Mouse (Mus musculus) lung, embryonic 14.5 days (tissue): ENCODE data around the gene Mybpc2. TPM values are rescaled to one million over a fixed set of nuclear protein-coding genes. Genes with fewer than 3 reads are reported as not detected.

Experiments used
- ATAC-seq: fragments of 200-750 bp; cut with Nextera tagmentation; 2 replicates; pipeline ENCODE4 v1.8.0; 2017; ENCODE audit warnings: mild to moderate bottlenecking, moderate TSS enrichment, moderate library complexity; ENCODE audit not compliant: insufficient read depth
- DNase-seq: peaks from one replicate; pipeline ENCODE4 v3.0.0-alpha.2; 2015
- H3K27ac ChIP-seq: fragments of 300-500 bp; sonication (generic); 2 replicates; pipeline ENCODE4 v1.5.1; 2014; ENCODE audit warnings: low read depth, mild to moderate bottlenecking, moderate library complexity
- H3K27me3 ChIP-seq: fragments of 300-500 bp; sonication (generic); 2 replicates; pipeline ENCODE4 v1.6.1; 2014; ENCODE audit warnings: low read length, control low read depth; ENCODE audit not compliant: insufficient read depth
- H3K36me3 ChIP-seq: fragments of 300-500 bp; sonication (generic); 2 replicates; pipeline ENCODE4 v1.6.1; 2014; ENCODE audit warnings: control low read depth; ENCODE audit not compliant: insufficient read depth
- H3K4me1 ChIP-seq: fragments of 300-500 bp; sonication (generic); 2 replicates; pipeline ENCODE4 v1.6.1; 2014; ENCODE audit warnings: antibody characterized with exemption, control low read depth; ENCODE audit not compliant: insufficient read depth
- H3K4me2 ChIP-seq: fragments of 300-500 bp; sonication (generic); 2 replicates; pipeline ENCODE4 v1.6.1; 2014; ENCODE audit warnings: mild to moderate bottlenecking
- H3K4me3 ChIP-seq: fragments of 300-500 bp; sonication (generic); 2 replicates; pipeline ENCODE4 v1.5.1; 2014; ENCODE audit warnings: low read depth, low read length
- H3K9ac ChIP-seq: fragments of 300-500 bp; sonication (generic); 2 replicates; pipeline ENCODE4 v1.6.1; 2014
- H3K9me3 ChIP-seq: fragments of 300-500 bp; sonication (generic); 2 replicates; pipeline ENCODE4 v1.6.1; 2016; ENCODE audit warnings: low read depth, low read length, control low read depth
- CTCF ChIP-seq: IDR thresholded peaks from 2 replicates; pipeline ENCODE4 v1.5.1; 2016; ENCODE audit warnings: antibody characterized with exemption, low read depth
- WGBS: fragments of 180-500 bp; shearing (Covaris S2); extraction: QIAGEN DNeasy Blood & Tissue Kit; methylation state at CpG from one replicate; pipeline ENCODE4 v1.1.7; 2014; 5-methylcytosine and 5-hydroxymethylcytosine counted together
- polyA plus RNA-seq: library from polyadenylated mRNA; unstranded; fragments of >200 nt; fragmentation: Nextera tagmentation; extraction: Ambion mirVana; gene quantifications from 2 replicates; pipeline ENCODE4 v1.2.1, GENCODE M21; 2014

Gene Mybpc2
- polyA plus RNA-seq, 1 experiment from 2014 or later: 0.14 TPM

DNA sequence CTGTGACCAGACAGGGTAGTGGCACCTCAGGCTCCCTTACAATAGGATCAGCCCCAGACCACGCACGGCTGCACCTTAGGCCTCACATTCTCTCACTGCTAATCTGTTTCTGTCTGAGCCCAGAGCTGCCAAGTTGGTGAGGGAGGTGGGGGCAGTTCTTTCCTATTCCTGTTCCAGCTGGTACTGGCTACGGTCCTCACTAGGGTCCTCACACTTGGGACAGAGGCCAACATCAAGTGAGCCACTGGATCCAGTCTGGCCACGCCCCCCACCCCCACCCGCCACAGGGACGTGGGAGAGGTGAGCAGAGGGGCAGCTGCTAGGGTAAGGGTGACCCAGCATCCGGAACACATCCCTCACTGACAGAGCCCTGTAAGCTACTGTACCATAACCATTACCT lies 12.6 kb upstream of the Mybpc2 start:
- H3K27me3 ChIP-seq: no peaks in the 10 kb centered on the region
- no peak overlapping the region for H3K9ac ChIP-seq
- ATAC-seq (no peak), DNase-seq (no peak)
- no peaks in the 10 kb centered on the region for H3K4me1 ChIP-seq
- 70% methylated on average over 7 of the region's 7 CpGs for WGBS
- peaks cover 96% of the 10 kb centered on the region for H3K36me3 ChIP-seq
- no peak overlapping the region for H3K27ac ChIP-seq
- no peak overlapping the region for H3K4me3 ChIP-seq
- no peak for TF ChIP-seq CTCF
- no peaks in the 10 kb centered on the region for H3K9me3 ChIP-seq
- no peak overlapping the region for H3K4me2 ChIP-seq

DNA sequence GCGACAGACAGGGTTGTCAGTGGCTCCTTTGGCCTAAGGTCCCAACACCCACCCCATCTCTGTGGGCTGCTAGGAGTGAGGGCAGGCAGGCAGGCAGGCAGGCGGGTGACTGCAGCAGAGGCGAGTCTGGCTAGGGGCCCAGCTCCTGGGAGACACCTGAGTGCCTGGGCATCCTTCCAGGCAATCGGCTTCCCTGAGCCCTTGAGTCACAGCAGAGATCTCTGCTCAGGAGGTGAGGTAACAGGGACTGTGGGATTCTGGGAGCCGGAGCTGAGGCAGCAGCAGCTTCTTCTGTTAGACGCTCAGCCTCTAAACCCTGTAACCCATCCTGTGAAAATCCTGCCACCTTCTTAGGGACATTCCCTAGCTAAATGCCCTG lies 12.1 kb upstream of the Mybpc2 start:
- peaks cover 92% of the 10 kb centered on the region for H3K36me3 ChIP-seq
- DNase-seq (no peak), ATAC-seq (no peak)
- H3K9me3 ChIP-seq: no peaks in the 10 kb centered on the region
- no peak overlapping the region for H3K27ac ChIP-seq
- H3K9ac ChIP-seq: no peak overlapping the region
- no peak for TF ChIP-seq CTCF
- H3K4me1 ChIP-seq: no peaks in the 10 kb centered on the region
- H3K4me3 ChIP-seq: no peak overlapping the region
- 88% methylated on average over 6 of the region's 6 CpGs for WGBS
- no peak overlapping the region for H3K4me2 ChIP-seq
- no peaks in the 10 kb centered on the region for H3K27me3 ChIP-seq

DNA sequence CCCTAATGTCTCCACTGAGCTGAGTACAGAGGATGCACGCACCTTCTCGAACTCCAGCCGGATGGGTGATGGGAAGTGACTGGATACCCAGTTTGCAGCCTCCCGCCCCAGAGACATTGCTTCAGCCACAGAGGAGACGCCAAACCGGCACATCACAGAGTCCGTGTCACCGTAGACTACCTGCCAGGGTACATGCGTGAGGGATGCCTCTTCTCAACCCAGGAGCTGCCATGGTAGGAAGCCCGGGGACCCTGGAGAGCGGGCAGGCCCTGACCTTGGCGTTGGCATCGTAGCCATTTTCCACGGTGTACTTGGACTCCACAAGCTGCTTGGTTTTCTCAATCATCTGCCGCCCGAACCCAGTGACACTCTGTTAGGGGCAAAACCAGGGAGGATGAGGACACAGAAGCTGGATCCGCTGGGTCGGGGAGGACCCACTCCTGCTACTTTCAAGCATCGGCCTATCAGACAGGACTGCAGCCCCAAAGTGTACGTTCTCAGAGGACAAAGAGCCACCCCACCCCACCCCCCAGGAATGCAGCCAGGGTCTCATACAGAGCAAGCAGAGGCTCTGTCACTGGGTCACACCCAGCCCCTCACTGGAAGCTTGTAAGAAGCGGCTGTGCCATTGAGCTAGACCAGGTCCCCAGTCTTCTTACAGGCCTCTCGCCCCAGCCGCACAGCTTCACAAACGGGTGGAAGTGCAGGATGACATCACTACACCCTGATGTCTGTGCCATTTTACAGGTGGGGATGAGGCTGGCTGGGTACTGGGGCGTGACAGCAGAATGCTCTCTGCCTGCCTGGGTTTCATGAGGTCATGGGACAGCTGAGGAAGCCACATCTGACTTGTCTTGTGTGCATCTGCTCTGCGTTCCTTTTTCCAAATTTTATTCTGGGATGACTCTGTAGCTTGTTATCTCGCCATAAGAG lies 11.5 kb upstream of the Mybpc2 start:
- H3K9ac ChIP-seq: no peak overlapping the region
- no peak for DNase-seq
- no peaks in the 10 kb centered on the region for H3K9me3 ChIP-seq
- ATAC-seq: no peak
- no peak overlapping the region for H3K4me3 ChIP-seq
- no peaks in the 10 kb centered on the region for H3K27me3 ChIP-seq
- no peaks in the 10 kb centered on the region for H3K4me1 ChIP-seq
- WGBS: 92% methylated on average over 27 of the region's 27 CpGs
- H3K36me3 ChIP-seq: peaks cover 85% of the 10 kb centered on the region
- TF ChIP-seq CTCF: no peak
- no peak overlapping the region for H3K4me2 ChIP-seq
- H3K27ac ChIP-seq: no peak overlapping the region

DNA sequence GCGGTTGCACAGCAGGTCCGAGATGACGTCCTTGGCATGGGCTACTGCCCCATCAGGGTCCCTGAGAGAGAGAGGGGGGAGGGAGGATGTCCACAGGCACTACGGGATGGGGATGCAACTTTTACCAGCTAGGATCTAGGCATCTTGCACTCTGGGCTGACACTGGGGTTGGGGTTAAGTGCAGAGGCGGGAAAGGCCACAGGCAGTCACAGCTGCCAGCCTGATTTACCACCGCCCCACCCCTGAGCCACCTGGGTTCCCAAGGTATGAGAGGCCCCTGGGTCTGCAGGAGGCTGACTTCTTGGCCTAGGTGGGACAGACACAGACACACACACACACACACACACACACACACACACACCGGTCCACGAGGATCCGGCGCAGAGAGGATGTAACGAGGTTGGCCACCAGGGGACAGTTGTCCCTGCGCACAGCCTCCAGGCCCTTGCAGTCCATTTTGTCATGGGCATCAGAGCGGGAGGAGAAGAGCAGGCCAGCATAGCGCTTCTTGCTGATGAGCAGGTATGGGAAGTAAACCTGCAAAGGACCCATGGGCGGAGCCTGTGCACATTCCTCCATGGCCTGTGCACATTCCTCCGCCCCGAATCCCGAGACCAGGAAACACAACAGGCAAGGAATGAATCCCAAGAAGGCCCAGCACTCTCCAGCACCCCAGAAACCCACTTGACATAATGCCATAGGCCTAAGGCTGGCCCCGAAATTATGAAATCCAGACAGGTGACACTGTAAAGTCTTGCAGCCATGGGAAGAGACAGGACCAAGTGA lies 10.4 kb upstream of the Mybpc2 start:
- Histone ChIP-seq H3K4me3 (no peak overlapping the region), H3K36me3 (peaks cover 74% of the 10 kb centered on the region), H3K9me3 (no peaks in the 10 kb centered on the region), H3K9ac (no peak overlapping the region), H3K4me1 (no peaks in the 10 kb centered on the region), H3K27ac (no peak overlapping the region), H3K4me2 (no peak overlapping the region), H3K27me3 (no peaks in the 10 kb centered on the region)
- peak; percentile 49 for TF ChIP-seq CTCF
- WGBS: 80% methylated on average over 19 of the region's 19 CpGs
- no peak for DNase-seq
- no peak for ATAC-seq

DNA sequence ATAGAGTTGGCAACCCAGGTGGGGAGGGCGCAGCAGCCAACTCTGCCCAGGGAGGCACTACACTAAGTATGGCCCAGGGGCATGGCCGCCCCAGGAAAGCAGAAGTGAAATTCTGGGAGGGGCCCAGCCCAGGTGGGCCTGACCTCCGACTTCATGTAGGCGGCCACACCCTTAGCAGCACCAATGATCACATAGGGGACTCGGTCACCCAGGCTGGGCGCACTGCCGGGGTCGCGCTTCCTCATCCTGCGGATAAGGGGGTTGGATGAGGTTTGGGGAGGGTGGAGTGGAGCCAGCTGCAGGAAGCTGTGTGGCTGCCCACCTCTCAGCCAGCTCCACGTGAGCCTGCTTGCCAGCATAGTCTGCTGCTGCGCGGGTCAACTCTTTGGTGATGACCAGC lies 9.8 kb upstream of the Mybpc2 start:
- H3K4me1 ChIP-seq: no peaks in the 10 kb centered on the region
- H3K9ac ChIP-seq: no peak overlapping the region
- WGBS: 88% methylated on average over 13 of the region's 13 CpGs
- no peak overlapping the region for H3K4me2 ChIP-seq
- no peaks in the 10 kb centered on the region for H3K27me3 ChIP-seq
- TF ChIP-seq CTCF: no peak
- no peak for DNase-seq
- no peaks in the 10 kb centered on the region for H3K9me3 ChIP-seq
- no peak overlapping the region for H3K27ac ChIP-seq
- peaks cover 68% of the 10 kb centered on the region for H3K36me3 ChIP-seq
- ATAC-seq: no peak
- H3K4me3 ChIP-seq: no peak overlapping the region

DNA sequence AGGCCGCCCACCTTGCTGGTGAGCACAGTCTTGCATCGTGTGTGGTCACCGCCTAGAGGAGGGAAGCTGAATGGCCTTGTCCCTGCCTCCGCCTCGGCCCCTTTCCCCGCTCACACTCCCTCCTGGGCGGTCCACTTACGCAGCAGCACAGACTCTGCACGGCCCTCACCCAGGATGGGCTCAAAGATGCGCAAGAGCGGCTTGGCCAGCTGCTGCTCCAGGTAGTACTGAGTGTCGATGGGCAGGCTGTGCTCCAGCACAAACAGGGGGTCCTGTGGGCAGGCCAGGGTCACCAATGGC lies 9.2 kb upstream of the Mybpc2 start:
- 84% methylated on average over 12 of the region's 12 CpGs for WGBS
- Histone ChIP-seq H3K27ac (no peak overlapping the region), H3K4me3 (no peak overlapping the region), H3K27me3 (0 out of 2 replicates have a peak, but pooled peaks cover 2% of the 10 kb centered on the region), H3K9me3 (no peaks in the 10 kb centered on the region), H3K4me2 (no peak overlapping the region), H3K36me3 (peaks cover 63% of the 10 kb centered on the region), H3K4me1 (no peaks in the 10 kb centered on the region), H3K9ac (no peak overlapping the region)
- ATAC-seq (no peak), DNase-seq (no peak)
- no peak for TF ChIP-seq CTCF

DNA sequence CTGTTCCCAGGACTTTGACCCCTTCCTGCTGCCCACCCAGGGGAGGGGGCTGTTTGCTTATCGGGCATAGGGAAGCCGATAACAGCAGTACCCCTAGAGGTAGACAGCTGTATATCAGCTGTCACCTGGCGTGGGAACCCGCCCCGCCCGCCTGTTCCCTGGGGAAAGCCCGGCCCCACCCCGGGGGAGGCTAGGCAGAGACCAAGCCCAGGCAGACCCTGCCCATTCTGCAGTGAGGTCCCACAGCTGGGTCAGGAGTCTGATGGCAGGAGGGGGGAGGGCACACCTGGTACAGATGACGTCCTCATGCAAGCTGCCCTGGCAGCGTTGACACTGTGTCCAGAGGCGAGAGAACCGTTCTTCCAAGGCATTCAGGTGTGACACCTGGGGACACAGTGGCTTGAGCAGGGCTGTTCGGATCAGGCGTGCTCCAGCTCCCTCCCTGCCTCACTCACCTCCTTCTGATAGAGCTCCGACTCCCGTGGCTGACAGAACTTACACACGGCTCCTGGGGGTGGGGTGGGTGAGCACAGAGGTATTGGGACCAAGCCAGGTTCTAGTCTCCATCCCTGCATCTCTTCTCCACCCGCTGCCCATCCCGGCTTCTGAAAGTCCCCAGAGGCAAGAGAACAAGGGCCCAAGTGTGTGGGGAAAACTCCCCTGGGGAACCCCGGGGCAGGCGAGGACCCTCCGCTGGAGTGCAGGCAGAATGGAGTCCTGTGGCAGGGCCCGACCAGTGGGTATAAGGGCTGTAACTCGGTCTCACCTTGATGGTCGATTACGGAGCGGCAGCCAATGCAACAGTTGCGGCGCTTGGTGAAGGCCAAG lies 8.7 kb upstream of the Mybpc2 start:
- peaks cover 57% of the 10 kb centered on the region for H3K36me3 ChIP-seq
- DNase-seq: no peak
- H3K9me3 ChIP-seq: no peaks in the 10 kb centered on the region
- H3K27ac ChIP-seq: no peak overlapping the region
- H3K4me3 ChIP-seq: no peak overlapping the region
- no peak for ATAC-seq
- H3K9ac ChIP-seq: no peak overlapping the region
- H3K4me2 ChIP-seq: no peak overlapping the region
- 0 out of 2 replicates have a peak, but pooled peaks cover 4% of the 10 kb centered on the region for H3K27me3 ChIP-seq
- 84% methylated on average over 29 of the region's 29 CpGs for WGBS
- TF ChIP-seq CTCF: no peak
- no peaks in the 10 kb centered on the region for H3K4me1 ChIP-seq
